Mouse (Mus musculus): ENCODE results near the gene Uri1. TPM values are rescaled to one million over a fixed set of nuclear protein-coding genes. Genes with fewer than 3 reads are reported as not detected.

The Uri1 gene
- 13.4 TPM for polyA plus RNA-seq (2012; fragmentation: generic; extraction: Trizol)

GRCm38 (mm10) chr7:38023451-38023850, at the start of gene Uri1:
Gene Uri1 (minus strand): TSS chr7:38023551.
- H3K79me2 ChIP-seq (ENCODE audit: control insufficient read depth, insufficient read depth): no peaks in the 10 kb centered on the region
- H3K4me2 ChIP-seq (ENCODE audit: low read depth): no peak within 1 kb of the TSS
- no peak within 1 kb of the TSS for H3K4me3 ChIP-seq
- H3K27me3 ChIP-seq (ENCODE audit: control insufficient read depth, insufficient read depth, insufficient read length): peaks cover 18% of the 10 kb centered on the region
- no peaks in the 10 kb centered on the region for H3K36me3 ChIP-seq (ENCODE audit: control insufficient read depth, insufficient read depth)
- no peak for TF ChIP-seq CEBPB (IDR thresholded peaks at IDR 0.05; ENCODE audit: insufficient read depth, poor library complexity, severe bottlenecking)
- no peak within 1 kb of the TSS for H3ac ChIP-seq (ENCODE audit: control insufficient read depth, insufficient read length)

GRCm38 (mm10) chr7:38071065-38071464, 47.7 kb upstream of the Uri1 start:
- no peak overlapping the region for H3K4me3 ChIP-seq
- no peak overlapping the region for H3ac ChIP-seq (ENCODE audit: control insufficient read depth, insufficient read length)
- no peaks in the 10 kb centered on the region for H3K79me2 ChIP-seq (ENCODE audit: control insufficient read depth, insufficient read depth)
- H3K36me3 ChIP-seq (ENCODE audit: control insufficient read depth, insufficient read depth): no peaks in the 10 kb centered on the region
- peak overlapping the region; percentile 52 for H3K4me2 ChIP-seq (ENCODE audit: low read depth)
- H3K27me3 ChIP-seq (ENCODE audit: control insufficient read depth, insufficient read depth, insufficient read length): no peaks in the 10 kb centered on the region
- TF ChIP-seq REST (IDR thresholded peaks at IDR 0.05; ENCODE audit: insufficient read depth, insufficient read length): no peak

DNA sequence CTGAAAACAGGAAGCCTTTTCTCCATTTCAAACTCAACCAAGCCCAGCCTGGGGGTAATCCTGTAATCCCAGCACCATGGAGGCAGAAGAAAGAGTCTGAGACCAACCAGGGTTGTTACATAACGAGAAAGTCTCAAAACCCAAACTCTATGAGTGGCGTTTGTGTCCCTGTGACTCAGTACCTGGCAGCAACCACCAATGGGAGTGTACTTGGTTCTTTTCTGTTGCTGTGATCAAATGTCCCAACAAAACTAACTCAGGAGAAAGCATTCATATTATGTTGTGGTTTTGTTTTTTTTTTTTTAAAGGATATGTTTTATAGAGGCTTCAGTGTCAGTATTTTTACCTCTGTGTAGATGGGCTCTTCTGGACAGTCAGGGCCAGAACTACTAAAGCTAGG, 47.3 kb upstream of the Uri1 start:
- Histone ChIP-seq H3K36me3 (ENCODE audit: control insufficient read depth, insufficient read depth) (no peaks in the 10 kb centered on the region), H3K27me3 (ENCODE audit: control insufficient read depth, insufficient read depth, insufficient read length) (no peaks in the 10 kb centered on the region), H3K79me2 (ENCODE audit: control insufficient read depth, insufficient read depth) (no peaks in the 10 kb centered on the region), H3K4me2 (ENCODE audit: low read depth) (peak overlapping the region; percentile 52), H3K4me3 (no peak overlapping the region), H3ac (ENCODE audit: control insufficient read depth, insufficient read length) (no peak overlapping the region)
- TF ChIP-seq MYOG (IDR thresholded peaks at IDR 0.05; ENCODE audit: control insufficient read depth in 1 of 3, insufficient read depth in 1 of 3, insufficient read length in 2 of 3, low read depth in 2 of 3) (no peak), POLR2A (IDR thresholded peaks at IDR 0.05; ENCODE audit: insufficient read length, low read depth) (no peak), MAX (IDR thresholded peaks at IDR 0.05; ENCODE audit: low read depth) (no peak)

GRCm38 (mm10) chr7:38064431-38064830, 41.1 kb upstream of the Uri1 start:
- Histone ChIP-seq H3K4me3 (no peak overlapping the region), H3K27me3 (ENCODE audit: control insufficient read depth, insufficient read depth, insufficient read length) (no peaks in the 10 kb centered on the region), H3K79me2 (ENCODE audit: control insufficient read depth, insufficient read depth) (no peaks in the 10 kb centered on the region), H3K4me2 (ENCODE audit: low read depth) (no peak overlapping the region), H3ac (ENCODE audit: control insufficient read depth, insufficient read length) (no peak overlapping the region), H3K36me3 (ENCODE audit: control insufficient read depth, insufficient read depth) (no peaks in the 10 kb centered on the region)
- TF ChIP-seq MYOD1 (IDR thresholded peaks at IDR 0.05; ENCODE audit: control insufficient read depth in 1 of 3, insufficient read length in 2 of 3, low read depth in 2 of 3): no peak
- TF ChIP-seq MAX (IDR thresholded peaks at IDR 0.05; ENCODE audit: low read depth): no peak
- no peak for TF ChIP-seq TCF12 (IDR thresholded peaks at IDR 0.05; ENCODE audit: insufficient read depth, poor library complexity, severe bottlenecking)
- TF ChIP-seq USF1 (IDR thresholded peaks at IDR 0.05; ENCODE audit: low read depth): no peak
- no peak for TF ChIP-seq TCF3 (IDR thresholded peaks at IDR 0.05; ENCODE audit: insufficient read length, low read depth)
- TF ChIP-seq CEBPB (IDR thresholded peaks at IDR 0.05; ENCODE audit: insufficient read depth, poor library complexity, severe bottlenecking): no peak
- TF ChIP-seq REST (IDR thresholded peaks at IDR 0.05; ENCODE audit: insufficient read depth, insufficient read length): no peak
- TF ChIP-seq POLR2A (IDR thresholded peaks at IDR 0.05; ENCODE audit: insufficient read length, low read depth): no peak
- TF ChIP-seq POLR2AphosphoS2 (IDR thresholded peaks at IDR 0.05; ENCODE audit: insufficient read length, low read depth): no peak
- TF ChIP-seq E2F4 (IDR thresholded peaks at IDR 0.05; ENCODE audit: insufficient read depth): no peak
- no peak for TF ChIP-seq SRF (IDR thresholded peaks at IDR 0.05; ENCODE audit: control insufficient read depth, insufficient read length, low read depth)
- TF ChIP-seq MYOG (IDR thresholded peaks at IDR 0.05; ENCODE audit: control insufficient read depth in 1 of 3, insufficient read depth in 1 of 3, insufficient read length in 2 of 3, low read depth in 2 of 3): no peak

DNA sequence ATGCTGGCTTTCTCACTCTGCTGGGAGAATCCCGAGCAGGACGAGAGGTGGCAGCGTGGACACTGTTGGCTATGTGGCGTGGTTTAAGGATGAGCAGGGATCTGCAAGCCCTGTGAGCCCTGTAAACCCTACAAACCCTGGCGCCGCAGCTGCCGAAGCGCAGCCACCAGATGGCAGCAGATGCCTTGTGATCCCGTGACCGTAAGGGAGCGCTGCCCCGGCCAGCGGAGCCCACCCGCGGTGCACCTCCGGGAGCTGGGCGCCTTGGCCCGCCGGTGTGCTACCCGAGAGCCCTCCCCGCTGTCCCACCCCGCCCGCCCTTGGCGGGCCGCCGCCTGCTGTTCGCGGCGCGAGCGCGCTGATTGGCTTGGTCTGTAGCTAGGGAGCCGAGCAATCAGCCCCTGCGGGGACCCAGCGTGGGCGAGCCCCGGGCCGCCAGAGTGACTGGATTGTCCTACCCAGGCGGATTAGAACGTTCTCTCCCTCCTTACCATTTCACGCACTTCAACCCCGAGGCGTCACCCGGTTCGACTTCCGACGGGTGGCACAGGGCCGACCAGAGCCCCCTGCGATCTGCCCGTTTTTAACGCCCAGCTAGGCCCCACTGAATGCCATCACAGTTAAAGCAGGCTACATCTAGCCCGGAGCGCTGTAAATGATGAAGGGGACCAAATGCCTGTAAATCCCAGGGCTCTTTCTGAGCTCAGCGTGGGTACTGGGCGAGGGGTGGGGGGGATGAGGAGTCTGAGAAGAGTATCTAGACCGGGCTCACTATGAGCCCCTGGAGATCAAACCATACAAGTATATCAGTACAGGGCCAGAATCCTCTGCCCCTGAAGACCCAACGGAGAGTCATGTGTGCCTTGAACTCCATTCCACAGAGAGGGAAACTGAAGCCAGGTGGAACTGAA, 38.0 kb upstream of the Uri1 start:
- no peak for TF ChIP-seq CEBPB (IDR thresholded peaks at IDR 0.05; ENCODE audit: insufficient read depth, poor library complexity, severe bottlenecking)
- TF ChIP-seq MYOD1 (IDR thresholded peaks at IDR 0.05; ENCODE audit: control insufficient read depth in 1 of 3, insufficient read length in 2 of 3, low read depth in 2 of 3): peak in 1 of 3 experiments; percentile 65
- no peak for TF ChIP-seq REST (IDR thresholded peaks at IDR 0.05; ENCODE audit: insufficient read depth, insufficient read length)
- no peak for TF ChIP-seq MAX (IDR thresholded peaks at IDR 0.05; ENCODE audit: low read depth)
- peak in 1 of 3 experiments; percentile 61 for TF ChIP-seq MYOG (IDR thresholded peaks at IDR 0.05; ENCODE audit: control insufficient read depth in 1 of 3, insufficient read depth in 1 of 3, insufficient read length in 2 of 3, low read depth in 2 of 3)
- TF ChIP-seq POLR2A (IDR thresholded peaks at IDR 0.05; ENCODE audit: insufficient read length, low read depth): no peak
- no peak for TF ChIP-seq TCF3 (IDR thresholded peaks at IDR 0.05; ENCODE audit: insufficient read length, low read depth)
- no peak for TF ChIP-seq E2F4 (IDR thresholded peaks at IDR 0.05; ENCODE audit: insufficient read depth)
- no peak for TF ChIP-seq USF1 (IDR thresholded peaks at IDR 0.05; ENCODE audit: low read depth)
- TF ChIP-seq TCF12 (IDR thresholded peaks at IDR 0.05; ENCODE audit: insufficient read depth, poor library complexity, severe bottlenecking): no peak
- TF ChIP-seq SRF (IDR thresholded peaks at IDR 0.05; ENCODE audit: control insufficient read depth, insufficient read length, low read depth): no peak
- no peak for TF ChIP-seq POLR2AphosphoS2 (IDR thresholded peaks at IDR 0.05; ENCODE audit: insufficient read length, low read depth)

More for the DNA sequence above, 38.0 kb upstream of the Uri1 start:
- Histone ChIP-seq H3K36me3 (ENCODE audit: control insufficient read depth, insufficient read depth) (no peaks in the 10 kb centered on the region), H3K4me3 (no peak overlapping the region), H3K27me3 (ENCODE audit: control insufficient read depth, insufficient read depth, insufficient read length) (peaks cover 2% of the 10 kb centered on the region), H3K79me2 (ENCODE audit: control insufficient read depth, insufficient read depth) (no peaks in the 10 kb centered on the region), H3ac (ENCODE audit: control insufficient read depth, insufficient read length) (no peak overlapping the region), H3K4me2 (ENCODE audit: low read depth) (peak overlapping the region; percentile 55)

Data from myocyte (in vitro differentiated cells).